12 mouse cellular contexts compared by ENCODE assay signal in genomic region chr12:26489942-26490341, GRCm38 (mm10). TPM values are rescaled to one million over a fixed set of nuclear protein-coding genes. Genes with fewer than 3 reads are reported as not detected.
DNase-seq lines count a peak whose midpoint lies in the region; ATAC-seq and TF ChIP-seq lines count a peak whose summit lies in the region.
"Had no signal": no experiment of that assay in that cellular context is flagged by ENCODE, and none has a peak within 500 bp of the region (broad histone marks: within the 10 kb centered on the region; RNA-seq: fewer than 3 reads in every experiment).

No protein-coding gene starts in this region.

- no peak overlapping the region for H3K9ac ChIP-seq in hindbrain, postnatal 0 days (replicated peaks; ENCODE audit: low read length)
- H3K9ac ChIP-seq in hindbrain, embryonic 12.5 days, result no peak overlapping the region
- no peak overlapping the region for H3K9ac ChIP-seq in midbrain, postnatal 0 days (replicated peaks; ENCODE audit: low read length, poor library complexity, severe bottlenecking)
- H3K9ac ChIP-seq in midbrain, embryonic 16.5 days (ENCODE audit: low read depth, low read length), result no peak overlapping the region
- H3K9ac ChIP-seq: neural tube, embryonic 13.5 days had no signal

- H3K27ac ChIP-seq in hindbrain, postnatal 0 days, result no peak overlapping the region
- H3K27ac ChIP-seq in hindbrain, embryonic 12.5 days, result no peak overlapping the region
- H3K27ac ChIP-seq in midbrain, postnatal 0 days (ENCODE audit: low read depth, low read length), result no peak overlapping the region
- H3K27ac ChIP-seq in midbrain, embryonic 16.5 days (ENCODE audit: low read length), result no peak overlapping the region
- no peak overlapping the region for H3K27ac ChIP-seq in small intestine, adult 2 months (ENCODE audit: insufficient read depth, low read depth, low read length)
- H3K27ac ChIP-seq: forebrain, embryonic 10.5 days; neural tube, embryonic 13.5 days had no signal

- no peak overlapping the region for H3K4me3 ChIP-seq in hindbrain, postnatal 0 days (ENCODE audit: low read length)
- no peak overlapping the region for H3K4me3 ChIP-seq in hindbrain, embryonic 12.5 days
- no peak overlapping the region for H3K4me3 ChIP-seq in midbrain, postnatal 0 days (ENCODE audit: low read depth, low read length)
- no peak overlapping the region for H3K4me3 ChIP-seq in midbrain, embryonic 16.5 days (ENCODE audit: low read depth, low read length)
- H3K4me3 ChIP-seq in small intestine, adult 2 months (ENCODE audit: low read depth, low read length), result no peak overlapping the region
- H3K4me3 ChIP-seq: forebrain, embryonic 10.5 days; neural tube, embryonic 13.5 days had no signal

- no peaks in the 10 kb centered on the region for H3K27me3 ChIP-seq in hindbrain, postnatal 0 days (ENCODE audit: insufficient read depth, low read length)
- H3K27me3 ChIP-seq in hindbrain, embryonic 12.5 days, result peaks cover 3% of the 10 kb centered on the region; the same call in 1 of the 2 replicates
- H3K27me3 ChIP-seq in midbrain, postnatal 0 days (ENCODE audit: insufficient read depth, low read length), result no peaks in the 10 kb centered on the region
- H3K27me3 ChIP-seq in midbrain, embryonic 16.5 days (ENCODE audit: control insufficient read depth, insufficient read depth, low read depth, low read length), result no peaks in the 10 kb centered on the region
- H3K27me3 ChIP-seq in small intestine, adult 2 months (ENCODE audit: control insufficient read depth, insufficient read depth, low read length), result no peaks in the 10 kb centered on the region

- no peak overlapping the region for H3K4me2 ChIP-seq in hindbrain, postnatal 0 days (ENCODE audit: low read depth, low read length)
- no peak overlapping the region for H3K4me2 ChIP-seq in hindbrain, embryonic 12.5 days (replicated peaks)
- no peak overlapping the region for H3K4me2 ChIP-seq in midbrain, postnatal 0 days (ENCODE audit: low read depth, low read length, poor library complexity, severe bottlenecking)
- H3K4me2 ChIP-seq in midbrain, embryonic 16.5 days (ENCODE audit: low read length), result no peak overlapping the region
- H3K4me2 ChIP-seq: neural tube, embryonic 13.5 days had no signal

- H3K36me3 ChIP-seq in hindbrain, postnatal 0 days (ENCODE audit: insufficient read depth, low read length), result no peaks in the 10 kb centered on the region
- H3K36me3 ChIP-seq in hindbrain, embryonic 12.5 days, result no peaks in the 10 kb centered on the region
- no peaks in the 10 kb centered on the region for H3K36me3 ChIP-seq in midbrain, postnatal 0 days (ENCODE audit: insufficient read depth, low read length)
- H3K36me3 ChIP-seq in midbrain, embryonic 16.5 days (ENCODE audit: control insufficient read depth, insufficient read depth, low read length), result no peaks in the 10 kb centered on the region
- H3K36me3 ChIP-seq in small intestine, adult 2 months (ENCODE audit: control insufficient read depth, insufficient read depth, low read length), result no peaks in the 10 kb centered on the region
- H3K36me3 ChIP-seq: forebrain, embryonic 10.5 days; neural tube, embryonic 13.5 days had no signal

- 0 out of 2 replicates have a peak, but pooled peaks cover 6% of the 10 kb centered on the region for H3K4me1 ChIP-seq in hindbrain, postnatal 0 days (ENCODE audit: insufficient read depth, low read length)
- H3K4me1 ChIP-seq in hindbrain, embryonic 12.5 days, result peaks cover 9% of the 10 kb centered on the region; the same call in 1 of the 2 replicates
- H3K4me1 ChIP-seq in midbrain, postnatal 0 days (ENCODE audit: insufficient read depth, low read length), result no peaks in the 10 kb centered on the region
- peaks cover 4% of the 10 kb centered on the region for H3K4me1 ChIP-seq in midbrain, embryonic 16.5 days (ENCODE audit: control insufficient read depth, insufficient read depth, low read length)
- H3K4me1 ChIP-seq in small intestine, adult 2 months (ENCODE audit: control insufficient read depth, insufficient read depth, insufficient read length, low read length), result no peaks in the 10 kb centered on the region

- ATAC-seq in hindbrain, postnatal 0 days, result no peak
- no peak for ATAC-seq in hindbrain, embryonic 12.5 days (ENCODE audit: low FRiP score)
- ATAC-seq in midbrain, postnatal 0 days (ENCODE audit: low FRiP score), result no peak
- no peak for ATAC-seq in midbrain, embryonic 16.5 days

- TF ChIP-seq POLR2A in brain, embryonic 14.5 days (IDR thresholded peaks at IDR 0.05; ENCODE audit: borderline replicate concordance, extremely low read depth, insufficient read depth, insufficient read length, poor library complexity, severe bottlenecking), result no peak
- TF ChIP-seq POLR2A in small intestine, adult 2 months (IDR thresholded peaks at IDR 0.05; ENCODE audit: low read depth, low read length), result no peak

- DNase-seq in hindbrain, postnatal 0 days (ENCODE audit: low spot score), result no peak
- DNase-seq in midbrain, postnatal 0 days (ENCODE audit: low spot score), result no peak
- DNase-seq in brain, embryonic 14.5 days (ENCODE audit: low read depth), result no peak
- no peak for DNase-seq in left cerebral cortex, adult 11 months (ENCODE audit: low spot score)
- no peak for DNase-seq in adrenal gland, postnatal 14 days
- DNase-seq: gastrocnemius, postnatal 25 days; right cerebral cortex, adult 18-20 months had no signal

- 96% methylated on average over 1 of the region's 1 CpGs for WGBS in hindbrain, postnatal 0 days
- WGBS in hindbrain, embryonic 12.5 days, result 83% methylated on average over 1 of the region's 1 CpGs
- WGBS in midbrain, postnatal 0 days, result 85% methylated on average over 1 of the region's 1 CpGs
- WGBS in midbrain, embryonic 16.5 days, result 97% methylated on average over 1 of the region's 1 CpGs
- WGBS in small intestine, adult 2 months, result 97% methylated on average over 1 of the region's 1 CpGs

- peak; percentile 36; the same call in 1 of the 2 replicates for TF ChIP-seq CTCF in hindbrain, postnatal 0 days (IDR thresholded peaks at IDR 0.05; ENCODE audit: low read depth)
- TF ChIP-seq CTCF in midbrain, postnatal 0 days (IDR thresholded peaks at IDR 0.05), result peak; percentile 46
- peak; percentile 21; the same call in 1 of the 2 replicates for TF ChIP-seq CTCF in brain, embryonic 14.5 days (IDR thresholded peaks at IDR 0.05; ENCODE audit: borderline replicate concordance, extremely low read depth, insufficient read depth, insufficient read length)
- TF ChIP-seq CTCF in small intestine, adult 2 months (IDR thresholded peaks at IDR 0.05; ENCODE audit: extremely low read depth, insufficient read length, insufficient replicate concordance, low read depth, low read length), result peak; percentile 18; the same call in 1 of the 2 replicates

- H3K9me3 ChIP-seq in hindbrain, postnatal 0 days (ENCODE audit: low read length), result no peaks in the 10 kb centered on the region
- no peaks in the 10 kb centered on the region for H3K9me3 ChIP-seq in hindbrain, embryonic 12.5 days (replicated peaks)
- H3K9me3 ChIP-seq in midbrain, postnatal 0 days (ENCODE audit: low read length), result no peaks in the 10 kb centered on the region
- H3K9me3 ChIP-seq in midbrain, embryonic 16.5 days (replicated peaks; ENCODE audit: control insufficient read depth, low read length, poor library complexity, severe bottlenecking), result no peaks in the 10 kb centered on the region
- H3K9me3 ChIP-seq: forebrain, embryonic 10.5 days; neural tube, embryonic 13.5 days had no signal

RNA-seq across cellular contexts. Expression of gene Cmpk2, which starts 20.9 kb away (rescaled TPM):
- 24.0 and 25.2 TPM in 2 replicates for total RNA-seq in hindbrain, postnatal 0 days (2014; rRNA removed)
- polyA plus RNA-seq in hindbrain, postnatal 0 days (2015; fragmentation: Nextera tagmentation; extraction: Ambion mirVana), result 21.1 and 21.3 TPM in 2 replicates
- polyA plus RNA-seq in hindbrain, embryonic 12.5 days (2016; fragmentation: Nextera tagmentation; extraction: Ambion mirVana), result 7.6 and 8.8 TPM in 2 replicates
- total RNA-seq in midbrain, postnatal 0 days (2014; rRNA removed), result 25.2 and 29.5 TPM in 2 replicates
- polyA plus RNA-seq in midbrain, postnatal 0 days (2015; fragmentation: Nextera tagmentation; extraction: Ambion mirVana), result 21.2 and 21.8 TPM in 2 replicates
- polyA plus RNA-seq in midbrain, embryonic 16.5 days (2015; fragmentation: Nextera tagmentation; extraction: Ambion mirVana), result 18.8 and 25.1 TPM in 2 replicates
- polyA plus RNA-seq in brain, embryonic 14.5 days (2012; rRNA removed), result 6.9 and 8.4 TPM in 2 replicates
- 10.5 and 43.6 TPM in 2 replicates for polyA plus RNA-seq in small intestine, adult 2 months (2012; rRNA removed)
- 17.1 and 18.2 TPM in 2 replicates for total RNA-seq in adrenal gland, postnatal 14 days (2021)

RNA-seq across cellular contexts. Expression of gene Rsad2, which starts 33.7 kb away (rescaled TPM):
- total RNA-seq in hindbrain, postnatal 0 days (2014; rRNA removed), result 1.3 and 1.5 TPM in 2 replicates
- polyA plus RNA-seq in hindbrain, postnatal 0 days (2015; fragmentation: Nextera tagmentation; extraction: Ambion mirVana), result 1.4 and 1.5 TPM in 2 replicates
- 0.60 and 0.70 TPM in 2 replicates for polyA plus RNA-seq in hindbrain, embryonic 12.5 days (2016; fragmentation: Nextera tagmentation; extraction: Ambion mirVana)
- 1.1 and 1.3 TPM in 2 replicates for total RNA-seq in midbrain, postnatal 0 days (2014; rRNA removed)
- polyA plus RNA-seq in midbrain, postnatal 0 days (2015; fragmentation: Nextera tagmentation; extraction: Ambion mirVana), result 0.95 and 0.98 TPM in 2 replicates
- polyA plus RNA-seq in midbrain, embryonic 16.5 days (2015; fragmentation: Nextera tagmentation; extraction: Ambion mirVana), result 0.40 and 0.54 TPM in 2 replicates
- polyA plus RNA-seq in brain, embryonic 14.5 days (2012; rRNA removed), result 0.05 and 0.26 TPM in 2 replicates
- polyA plus RNA-seq in small intestine, adult 2 months (2012; rRNA removed), result 1.3 and 6.6 TPM in 2 replicates
- total RNA-seq in adrenal gland, postnatal 14 days (2021), result 26.6 and 27.1 TPM in 2 replicates
